Mouse (Mus musculus) spleen, adult 2 months (tissue): ENCODE data around the gene Cldn18. TPM values are rescaled to one million over a fixed set of nuclear protein-coding genes. Genes with fewer than 3 reads are reported as not detected.

ENCODE experiments used
- DNase-seq, 2 experiments: peaks; one replicate each; pipeline versions ENCODE4 v3.0.0 to v3.0.0-alpha.2; 2012 to 2021; ENCODE audit warnings: low spot score in 2 of 2, low read depth in 1 of 2
- H3K27ac ChIP-seq: fragments of 200-500 bp; 2 replicates; pipeline ENCODE4 v1.5.1; 2012; ENCODE audit warnings: low read length, inconsistent platforms; ENCODE audit not compliant: insufficient read depth
- H3K27me3 ChIP-seq: fragments of 200-500 bp; 2 replicates; pipeline ENCODE4 v1.6.1; 2012; ENCODE audit warnings: mild to moderate bottlenecking, moderate library complexity, low read length, inconsistent platforms; ENCODE audit not compliant: control insufficient read depth, insufficient read depth
- H3K36me3 ChIP-seq: fragments of 200-500 bp; 2 replicates; pipeline ENCODE4 v1.6.1; 2012; ENCODE audit warnings: mild to moderate bottlenecking, low read length, inconsistent platforms; ENCODE audit not compliant: control insufficient read depth, insufficient read depth
- H3K4me1 ChIP-seq: fragments of 200-500 bp; 2 replicates; pipeline ENCODE4 v1.6.1; 2011; ENCODE audit warnings: inconsistent platforms; ENCODE audit not compliant: control insufficient read depth, insufficient read depth, insufficient read length
- H3K4me3 ChIP-seq: fragments of 200-500 bp; 2 replicates; pipeline ENCODE4 v1.5.1; 2011; ENCODE audit warnings: mild to moderate bottlenecking, inconsistent platforms; ENCODE audit not compliant: insufficient read depth, insufficient read length; ENCODE audit errors: extremely low read depth
- CTCF ChIP-seq: fragments of 200-500 bp; IDR thresholded peaks from 2 replicates; pipeline ENCODE4 v1.5.1; 2011; ENCODE audit warnings: mild to moderate bottlenecking, inconsistent platforms; ENCODE audit not compliant: insufficient read depth, insufficient read length, insufficient replicate concordance; ENCODE audit errors: extremely low read depth
- POLR2A ChIP-seq: fragments of 200-500 bp; IDR thresholded peaks from 2 replicates; pipeline ENCODE4 v1.6.1; 2011; ENCODE audit warnings: low read depth, low read length, inconsistent platforms
- WGBS: fragments of 180-500 bp; shearing (Covaris S2); methylation state at CpG from one replicate; pipeline ENCODE4 v1.1.7; 2018; 5-methylcytosine and 5-hydroxymethylcytosine counted together
- polyA plus RNA-seq: library from polyadenylated mRNA; depleted of rRNA; stranded (reverse); fragments of >200 nt; gene quantifications from 2 replicates; pipeline ENCODE4 v1.2.3, GENCODE M21; 2012

Cldn18 gene
- polyA plus RNA-seq, 1 experiment: not detected

- H3K4me1 ChIP-seq: no peaks in the 10 kb centered on the region
- DNase-seq: no peak
- WGBS: 66% methylated on average over 5 of the region's 5 CpGs
- H3K27me3 ChIP-seq: no peaks in the 10 kb centered on the region
- no peak overlapping the region for H3K4me3 ChIP-seq
- H3K27ac ChIP-seq: no peak overlapping the region
- TF ChIP-seq CTCF: no peak
- TF ChIP-seq POLR2A: no peak
- H3K36me3 ChIP-seq: no peaks in the 10 kb centered on the region
These were observed 31.4 kb downstream of the Cldn18 start for GRCm38 (mm10) chr9:99685536-99686231.

- H3K27ac ChIP-seq: no peak overlapping the region
These were observed 32.0 kb downstream of the Cldn18 start for GRCm38 (mm10) chr9:99685061-99685521.

GRCm38 (mm10) chr9:99681980-99682570 lies 35.0 kb downstream of the Cldn18 start:
- no peak overlapping the region for H3K27ac ChIP-seq
- H3K36me3 ChIP-seq: no peaks in the 10 kb centered on the region
- H3K4me1 ChIP-seq: no peaks in the 10 kb centered on the region
- 86% methylated on average over 21 of the region's 21 CpGs for WGBS
- DNase-seq: no peak
- no peaks in the 10 kb centered on the region for H3K27me3 ChIP-seq
- no peak overlapping the region for H3K4me3 ChIP-seq
- TF ChIP-seq CTCF (no peak), POLR2A (no peak)

More at GRCm38 (mm10) chr9:99685061-99685521, 32.0 kb downstream of the Cldn18 start:
- no peaks in the 10 kb centered on the region for H3K4me1 ChIP-seq
- H3K27me3 ChIP-seq: no peaks in the 10 kb centered on the region
- WGBS: 71% methylated on average over 5 of the region's 5 CpGs
- H3K4me3 ChIP-seq: no peak overlapping the region
- no peak for TF ChIP-seq CTCF
- TF ChIP-seq POLR2A: no peak
- no peaks in the 10 kb centered on the region for H3K36me3 ChIP-seq
- no peak for DNase-seq

GRCm38 (mm10) chr9:99675714-99676113 lies 41.4 kb downstream of the Cldn18 start:
- DNase-seq: no peak
- TF ChIP-seq CTCF (no peak), POLR2A (no peak)
- Histone ChIP-seq H3K27me3 (no peaks in the 10 kb centered on the region), H3K27ac (no peak overlapping the region), H3K4me1 (no peaks in the 10 kb centered on the region), H3K36me3 (no peaks in the 10 kb centered on the region), H3K4me3 (no peak overlapping the region)
- WGBS: 91% methylated on average over 3 of the region's 3 CpGs

- no peak overlapping the region for H3K27ac ChIP-seq
- no peaks in the 10 kb centered on the region for H3K4me1 ChIP-seq
- DNase-seq: no peak
- TF ChIP-seq CTCF (no peak), POLR2A (no peak)
- H3K36me3 ChIP-seq: no peaks in the 10 kb centered on the region
- H3K4me3 ChIP-seq: no peak overlapping the region
- WGBS: 44% methylated on average over 2 of the region's 2 CpGs
- H3K27me3 ChIP-seq: no peaks in the 10 kb centered on the region
These were observed 45.5 kb downstream of the Cldn18 start for GRCm38 (mm10) chr9:99671603-99672002.

- H3K27me3 ChIP-seq: no peaks in the 10 kb centered on the region
- TF ChIP-seq CTCF: no peak
- TF ChIP-seq POLR2A: no peak
- H3K27ac ChIP-seq: no peak overlapping the region
- H3K4me1 ChIP-seq: no peaks in the 10 kb centered on the region
- no peak for DNase-seq
- no peak overlapping the region for H3K4me3 ChIP-seq
- H3K36me3 ChIP-seq: no peaks in the 10 kb centered on the region
- 84% methylated on average over 8 of the region's 8 CpGs for WGBS
These were observed 49.5 kb downstream of the Cldn18 start for GRCm38 (mm10) chr9:99667596-99667995.

- no peak for TF ChIP-seq POLR2A
- no peak for TF ChIP-seq CTCF
- WGBS: 95% methylated on average over 10 of the region's 10 CpGs
- no peaks in the 10 kb centered on the region for H3K4me1 ChIP-seq
- DNase-seq: no peak
- no peak overlapping the region for H3K4me3 ChIP-seq
- no peaks in the 10 kb centered on the region for H3K27me3 ChIP-seq
- no peaks in the 10 kb centered on the region for H3K36me3 ChIP-seq
- H3K27ac ChIP-seq: no peak overlapping the region
These were observed 54.2 kb downstream of the Cldn18 start for GRCm38 (mm10) chr9:99662887-99663286.
